Mouse (Mus musculus) thymus, postnatal 0 days (tissue): ENCODE data around the gene Pfdn4. TPM values are rescaled to one million over a fixed set of nuclear protein-coding genes. Genes with fewer than 3 reads are reported as not detected.

ENCODE experiments used
- DNase-seq: peaks from one replicate; pipeline ENCODE4 v3.0.0-alpha.2; 2015; ENCODE audit warnings: low spot score
- polyA plus RNA-seq: library from polyadenylated mRNA; unstranded; fragments of >200 nt; fragmentation: Nextera tagmentation; extraction: Ambion mirVana; gene quantifications from 2 replicates; pipeline ENCODE4 v1.2.1, GENCODE M21; 2015

The Pfdn4 gene
- polyA plus RNA-seq, 1 experiment from 2014 or later: 95.6 TPM

DNA sequence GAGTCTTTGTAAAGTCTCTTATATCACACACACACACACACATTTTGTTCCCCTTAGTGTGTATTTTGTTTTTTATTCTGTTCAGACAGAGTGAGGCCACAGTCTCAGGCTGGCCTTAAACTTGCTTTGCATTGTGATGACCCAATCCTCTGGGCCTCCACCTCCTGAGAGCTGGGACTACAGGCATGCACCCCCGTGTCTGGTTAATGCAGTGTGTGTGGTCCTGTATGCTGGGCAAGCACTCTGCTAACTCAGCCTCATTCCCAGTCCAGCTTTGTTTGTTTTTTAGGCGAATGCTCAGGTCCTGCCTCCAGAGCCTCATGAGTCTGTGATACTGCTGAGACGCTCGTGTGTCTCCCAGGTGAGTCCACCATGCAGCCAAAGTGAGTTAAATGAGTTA lies 51.8 kb downstream of the Pfdn4 start:
- DNase-seq: no peak

DNA sequence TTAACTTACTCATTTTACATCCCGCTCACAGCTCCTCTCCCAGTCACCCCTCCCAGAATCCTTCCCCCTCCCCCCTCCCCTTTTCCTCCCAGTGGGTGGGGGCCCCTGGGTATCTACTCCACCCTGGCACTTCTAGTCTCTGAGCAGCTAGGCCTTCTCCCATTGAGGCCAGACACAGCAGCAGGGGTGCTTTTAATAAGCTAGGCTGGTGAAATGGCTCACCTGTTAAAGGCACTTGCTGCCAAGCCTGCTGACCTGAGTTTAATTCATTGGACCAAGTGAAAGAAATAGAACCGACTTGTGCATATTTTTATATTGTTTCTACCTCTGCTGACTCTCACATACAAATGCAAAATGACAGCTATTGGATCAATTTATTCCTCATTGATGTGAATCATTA lies 52.9 kb downstream of the Pfdn4 start:
- no peak for DNase-seq

GRCm38 (mm10) chr2:170550240-170550639 lies 54.0 kb downstream of the Pfdn4 start:
- DNase-seq: no peak

GRCm38 (mm10) chr2:170552088-170552487 lies 55.9 kb downstream of the Pfdn4 start:
- DNase-seq: no peak

DNA sequence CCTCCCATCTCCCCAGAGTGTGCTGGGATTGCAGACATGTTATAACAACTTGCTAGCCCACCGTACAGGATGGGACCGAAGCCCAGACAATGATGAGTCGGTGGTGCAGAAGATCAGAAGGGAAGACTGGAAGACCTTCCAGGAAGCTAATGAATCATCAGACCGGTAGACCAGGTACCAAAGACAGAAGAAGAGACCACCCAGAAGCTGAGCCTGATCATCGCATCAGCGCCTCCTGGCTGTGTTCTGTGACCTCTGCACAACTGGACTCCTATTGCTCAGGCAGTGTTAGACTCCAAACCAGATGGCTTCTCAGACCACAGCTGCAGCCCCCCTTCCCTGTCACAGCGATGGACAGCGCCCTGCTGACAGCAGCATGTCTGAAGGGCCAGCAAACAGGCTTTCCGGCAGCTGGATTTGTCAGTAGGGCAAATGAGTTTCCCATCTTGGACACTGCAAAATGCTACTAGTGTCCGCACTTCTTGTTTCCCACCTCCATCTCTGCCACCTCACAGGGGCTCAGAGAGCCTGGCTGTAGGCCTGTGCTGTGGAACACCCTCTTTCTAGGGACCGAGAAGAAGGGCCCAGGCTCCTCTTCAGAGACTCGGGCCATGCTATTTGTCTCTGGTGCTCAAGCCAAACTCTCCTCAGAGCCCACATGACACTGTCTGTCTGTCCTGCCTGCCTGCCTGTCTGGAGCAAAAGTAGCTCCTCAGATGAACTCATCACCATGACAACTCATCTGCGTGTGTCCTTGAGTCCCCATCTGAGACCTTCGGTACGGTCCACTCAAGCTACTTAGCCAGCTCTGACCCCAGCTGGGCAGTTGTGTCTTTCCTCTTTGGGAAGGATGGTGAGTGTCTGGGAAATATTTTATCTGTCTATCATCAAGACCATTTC lies 68.0 kb downstream of the Pfdn4 start:
- DNase-seq: no peak

- DNase-seq: no peak
These were observed 68.8 kb downstream of the Pfdn4 start for GRCm38 (mm10) chr2:170564995-170565394.

Other genes with a start within 250 kb of the Pfdn4 start
- gene Bcas1, start 68.6 kb upstream of the Pfdn4 start, polyA plus RNA-seq: 0.79 and 0.80 TPM in 2 replicates
- gene Cyp24a1, start 717 bp downstream of the Pfdn4 start, polyA plus RNA-seq: 0.12 and 0.30 TPM in 2 replicates
- gene 4930470P17Rik, start 105.6 kb downstream of the Pfdn4 start, polyA plus RNA-seq: not detected in 2 replicates
- 1.6 and 2.6 TPM in 2 replicates for gene Dok5, start 235.4 kb downstream of the Pfdn4 start, polyA plus RNA-seq